8 mouse cellular contexts compared by ENCODE assay signal in genomic region chr4:133297801-133298238, GRCm38 (mm10). TPM values are rescaled to one million over a fixed set of nuclear protein-coding genes. Genes with fewer than 3 reads are reported as not detected.
DNase-seq lines count a peak whose midpoint lies in the region; ATAC-seq and TF ChIP-seq lines count a peak whose summit lies in the region.

No protein-coding gene starts in this region.

- no peaks in the 10 kb centered on the region for H3K79me3 ChIP-seq in C2C12 (ENCODE audit: low read depth)

- no peaks in the 10 kb centered on the region for H3K4me1 ChIP-seq in bone marrow macrophage, adult 2 months (ENCODE audit: control insufficient read depth, insufficient read depth, low read length)
- peaks cover 28% of the 10 kb centered on the region for H3K4me1 ChIP-seq in heart, embryonic 11.5 days (ENCODE audit: control insufficient read depth, insufficient read depth, low read length)
- peaks cover 42% of the 10 kb centered on the region for H3K4me1 ChIP-seq in kidney, embryonic 15.5 days
- H3K4me1 ChIP-seq in liver, adult 2 months (ENCODE audit: control insufficient read depth, insufficient read depth, low read length), result no peaks in the 10 kb centered on the region

- no peak overlapping the region for H3K4me3 ChIP-seq in C2C12 (ENCODE audit: insufficient read depth, poor library complexity, severe bottlenecking)
- no peak overlapping the region for H3K4me3 ChIP-seq in bone marrow macrophage, adult 2 months (ENCODE audit: insufficient read depth, low read length)
- no peak overlapping the region for H3K4me3 ChIP-seq in heart, embryonic 11.5 days (ENCODE audit: low read depth, low read length)
- no peak overlapping the region for H3K4me3 ChIP-seq in kidney, embryonic 15.5 days (replicated peaks)
- no peak overlapping the region for H3K4me3 ChIP-seq in liver, adult 2 months (ENCODE audit: insufficient read depth, low read depth, low read length)

- DNase-seq in liver, adult 2 months (ENCODE audit: extremely low read depth, low read depth, low spot score), result peak; percentile 24
- DNase-seq in naive thymus-derived CD4-positive, alpha-beta T cell, adult 2 months (ENCODE audit: low read depth), result peak; percentile 90
- DNase-seq in splenic B cell, adult 2 months (ENCODE audit: low read depth, low spot score), result peak; percentile 85

- no peak overlapping the region for H3K9ac ChIP-seq in heart, embryonic 11.5 days (ENCODE audit: low read depth, low read length)
- H3K9ac ChIP-seq in kidney, embryonic 15.5 days, result no peak overlapping the region
- no peak overlapping the region for H3K9ac ChIP-seq in liver, adult 2 months (ENCODE audit: low read depth, low read length)

- H3K9me3 ChIP-seq in heart, embryonic 11.5 days (replicated peaks; ENCODE audit: control insufficient read depth, low read length), result no peaks in the 10 kb centered on the region
- H3K9me3 ChIP-seq in kidney, embryonic 15.5 days (replicated peaks), result no peaks in the 10 kb centered on the region

- TF ChIP-seq POLR2A in bone marrow macrophage, adult 2 months (IDR thresholded peaks at IDR 0.05; ENCODE audit: borderline replicate concordance, low read depth, low read length), result no peak
- no peak for TF ChIP-seq POLR2A in liver, adult 2 months (IDR thresholded peaks at IDR 0.05; ENCODE audit: extremely low read depth, insufficient read depth, low read length)

- H3K27ac ChIP-seq in bone marrow macrophage, adult 2 months (ENCODE audit: insufficient read depth, low read depth, low read length), result no peak overlapping the region
- H3K27ac ChIP-seq in heart, embryonic 11.5 days (ENCODE audit: low read depth, low read length), result peak overlapping the region; percentile 18; the same call in 1 of the 2 replicates
- peak overlapping the region; percentile 29; the same call in 1 of the 2 replicates for H3K27ac ChIP-seq in kidney, embryonic 15.5 days
- no peak overlapping the region for H3K27ac ChIP-seq in liver, adult 2 months (replicated peaks; ENCODE audit: insufficient read depth, low read depth, low read length)

- WGBS in heart, embryonic 11.5 days (ENCODE audit: insufficient replicate concordance), result 4% methylated on average over 5 of the region's 5 CpGs
- 0% methylated on average over 5 of the region's 5 CpGs for WGBS in kidney, embryonic 15.5 days
- 20% methylated on average over 5 of the region's 5 CpGs for WGBS in liver, adult 2 months

- H3ac ChIP-seq in C2C12 (ENCODE audit: control insufficient read depth, insufficient read length, low read depth), result no peak overlapping the region

- peak; percentile 81 for ATAC-seq in erythroblast, adult 5-6 weeks (replicated peaks; ENCODE audit: low FRiP score, poor library complexity, severe bottlenecking)
- ATAC-seq in heart, embryonic 11.5 days (replicated peaks; ENCODE audit: insufficient number of reproducible peaks, low FRiP score, low TSS enrichment), result no peak
- ATAC-seq in kidney, embryonic 15.5 days (replicated peaks; ENCODE audit: low FRiP score), result peak; percentile 52

- no peak overlapping the region for H3K4me2 ChIP-seq in heart, embryonic 11.5 days
- H3K4me2 ChIP-seq in kidney, embryonic 15.5 days, result no peak overlapping the region

- H3K27me3 ChIP-seq in C2C12 (ENCODE audit: control insufficient read depth, insufficient read depth, insufficient read length), result no peaks in the 10 kb centered on the region
- peaks cover 4% of the 10 kb centered on the region; the same call in 1 of the 2 replicates for H3K27me3 ChIP-seq in heart, embryonic 11.5 days (ENCODE audit: control insufficient read depth, insufficient read depth, low read length)
- 0 out of 2 replicates have a peak, but pooled peaks cover 3% of the 10 kb centered on the region for H3K27me3 ChIP-seq in kidney, embryonic 15.5 days
- no peaks in the 10 kb centered on the region for H3K27me3 ChIP-seq in liver, adult 2 months (ENCODE audit: control insufficient read depth, insufficient read depth, low read length)
- H3K27me3 ChIP-seq in splenic B cell, adult 2 months (ENCODE audit: control insufficient read depth, insufficient read depth, low read length, poor library complexity, severe bottlenecking), result no peaks in the 10 kb centered on the region

- H3K79me2 ChIP-seq in C2C12 (ENCODE audit: control insufficient read depth, insufficient read depth), result no peaks in the 10 kb centered on the region
- no peaks in the 10 kb centered on the region for H3K79me2 ChIP-seq in liver, adult 2 months (ENCODE audit: control insufficient read depth, insufficient read depth, low read length)

- no peaks in the 10 kb centered on the region for H3K36me3 ChIP-seq in C2C12 (ENCODE audit: control insufficient read depth, insufficient read depth)
- H3K36me3 ChIP-seq in heart, embryonic 11.5 days (ENCODE audit: control insufficient read depth, insufficient read depth, low read length), result peaks cover 14% of the 10 kb centered on the region; the same call in 1 of the 2 replicates
- H3K36me3 ChIP-seq in kidney, embryonic 15.5 days, result peaks cover 54% of the 10 kb centered on the region
- H3K36me3 ChIP-seq in liver, adult 2 months (ENCODE audit: control insufficient read depth, insufficient read depth, low read length), result peaks cover 40% of the 10 kb centered on the region; the same call in 1 of the 2 replicates
- peaks cover 4% of the 10 kb centered on the region for H3K36me3 ChIP-seq in splenic B cell, adult 2 months (ENCODE audit: control insufficient read depth, insufficient read depth, low read length, poor library complexity, severe bottlenecking)

- peak; percentile 87 for TF ChIP-seq CTCF in C2C12 (IDR thresholded peaks at IDR 0.05; ENCODE audit: control insufficient read depth, insufficient read depth, insufficient read length)
- peak; percentile 75 for TF ChIP-seq CTCF in bone marrow macrophage, adult 2 months (IDR thresholded peaks at IDR 0.05; ENCODE audit: low read depth, low read length)
- TF ChIP-seq CTCF in liver, adult 2 months (IDR thresholded peaks at IDR 0.05; ENCODE audit: low read depth, low read length), result peak; percentile 96

TF ChIP-seq in C2C12, 6 proteins besides CTCF, POLR2A, EP300 and RAD21:
- no peak for TF ChIP-seq CEBPB (IDR thresholded peaks at IDR 0.05; ENCODE audit: low read depth)
- TF ChIP-seq USF1 (IDR thresholded peaks at IDR 0.05; ENCODE audit: low read depth), result no peak
- no peak for TF ChIP-seq MYOD1 (IDR thresholded peaks at IDR 0.05; ENCODE audit: control insufficient read depth, insufficient read length, low read depth)
- TF ChIP-seq FOSL1 (IDR thresholded peaks at IDR 0.05; ENCODE audit: insufficient read depth, low read length, poor library complexity, severe bottlenecking), result no peak
- TF ChIP-seq MYOG (IDR thresholded peaks at IDR 0.05; ENCODE audit: control insufficient read depth, extremely low read depth, insufficient read length), result no peak
- TF ChIP-seq MAX (IDR thresholded peaks at IDR 0.05), result no peak
TF ChIP-seq in C2C12: peak in this region for 0.

RNA-seq across cellular contexts. Expression of gene Tmem222, which starts 20.2 kb away (rescaled TPM):
- 65.3 TPM for polyA plus RNA-seq in C2C12 (2012; fragmentation: generic; extraction: Trizol)
- 36.1 and 40.8 TPM in 2 replicates for polyA plus RNA-seq in bone marrow macrophage, adult 2 months (2012; ENCODE audit: insufficient read depth, insufficient read length, missing spikeins)
- 9.8 and 22.3 TPM in 2 replicates for total RNA-seq in erythroblast, adult 5-6 weeks (2015; ENCODE audit: low replicate concordance)
- 1.5 and 6.7 TPM in 2 replicates for total RNA-seq in erythroblast, adult 5-6 weeks (2017; ENCODE audit: low replicate concordance)
- polyA plus RNA-seq in heart, embryonic 11.5 days (2014; fragmentation: Nextera tagmentation; extraction: Ambion mirVana), result 57.5 and 64.9 TPM in 2 replicates
- polyA plus RNA-seq in kidney, embryonic 15.5 days (2015; fragmentation: Nextera tagmentation; extraction: Ambion mirVana), result 77.3 and 85.7 TPM in 2 replicates
- total RNA-seq in liver, adult 2 months (2014; rRNA removed), result 22.7 and 29.7 TPM in 2 replicates
- polyA plus RNA-seq in liver, adult 2 months (2012; rRNA removed), result 45.4 and 57.0 TPM in 2 replicates

RNA-seq across cellular contexts. Expression of gene Sytl1, which starts 34.9 kb away (rescaled TPM):
- 0.89 TPM for polyA plus RNA-seq in C2C12 (2012; fragmentation: generic; extraction: Trizol)
- not detected in 2 replicates for polyA plus RNA-seq in bone marrow macrophage, adult 2 months (2012; ENCODE audit: insufficient read depth, insufficient read length, missing spikeins)
- total RNA-seq in erythroblast, adult 5-6 weeks (2015; ENCODE audit: low replicate concordance), result 0.96 and 1.0 TPM in 2 replicates
- 0.28 and 1.4 TPM in 2 replicates for total RNA-seq in erythroblast, adult 5-6 weeks (2017; ENCODE audit: low replicate concordance)
- polyA plus RNA-seq in heart, embryonic 11.5 days (2014; fragmentation: Nextera tagmentation; extraction: Ambion mirVana), result 0.11 and 0.42 TPM in 2 replicates
- 0.96 and 1.8 TPM in 2 replicates for polyA plus RNA-seq in kidney, embryonic 15.5 days (2015; fragmentation: Nextera tagmentation; extraction: Ambion mirVana)
- total RNA-seq in liver, adult 2 months (2014; rRNA removed), result 4.2 and 5.1 TPM in 2 replicates
- polyA plus RNA-seq in liver, adult 2 months (2012; rRNA removed), result 2.9 and 5.3 TPM in 2 replicates

RNA-seq across cellular contexts. Expression of gene Wdtc1, which starts 55.5 kb away (rescaled TPM):
- polyA plus RNA-seq in C2C12 (2012; fragmentation: generic; extraction: Trizol), result 19.6 TPM
- 30.5 TPM in 2 replicates for polyA plus RNA-seq in bone marrow macrophage, adult 2 months (2012; ENCODE audit: insufficient read depth, insufficient read length, missing spikeins)
- 8.6 and 9.6 TPM in 2 replicates for total RNA-seq in erythroblast, adult 5-6 weeks (2015; ENCODE audit: low replicate concordance)
- 8.4 and 18.3 TPM in 2 replicates for total RNA-seq in erythroblast, adult 5-6 weeks (2017; ENCODE audit: low replicate concordance)
- 13.3 and 15.5 TPM in 2 replicates for polyA plus RNA-seq in heart, embryonic 11.5 days (2014; fragmentation: Nextera tagmentation; extraction: Ambion mirVana)
- 12.0 and 13.1 TPM in 2 replicates for polyA plus RNA-seq in kidney, embryonic 15.5 days (2015; fragmentation: Nextera tagmentation; extraction: Ambion mirVana)
- 20.6 and 35.5 TPM in 2 replicates for total RNA-seq in liver, adult 2 months (2014; rRNA removed)
- 83.3 and 105 TPM in 2 replicates for polyA plus RNA-seq in liver, adult 2 months (2012; rRNA removed)

RNA-seq across cellular contexts. Expression of gene Map3k6, which starts 57.2 kb away (rescaled TPM):
- 7.3 TPM for polyA plus RNA-seq in C2C12 (2012; fragmentation: generic; extraction: Trizol)
- 1.2 and 1.6 TPM in 2 replicates for polyA plus RNA-seq in bone marrow macrophage, adult 2 months (2012; ENCODE audit: insufficient read depth, insufficient read length, missing spikeins)
- 0.96 and 4.6 TPM in 2 replicates for total RNA-seq in erythroblast, adult 5-6 weeks (2015; ENCODE audit: low replicate concordance)
- total RNA-seq in erythroblast, adult 5-6 weeks (2017; ENCODE audit: low replicate concordance), result 0.42 TPM in 1 of 2 replicates, not detected in the other
- 1.5 and 1.7 TPM in 2 replicates for polyA plus RNA-seq in heart, embryonic 11.5 days (2014; fragmentation: Nextera tagmentation; extraction: Ambion mirVana)
- polyA plus RNA-seq in kidney, embryonic 15.5 days (2015; fragmentation: Nextera tagmentation; extraction: Ambion mirVana), result 4.0 and 4.3 TPM in 2 replicates
- total RNA-seq in liver, adult 2 months (2014; rRNA removed), result 0.94 and 1.3 TPM in 2 replicates
- polyA plus RNA-seq in liver, adult 2 months (2012; rRNA removed), result 0.76 and 0.80 TPM in 2 replicates

Comparison
In these comparisons a context has a peak if more than half of its experiments do, and no peak if none do; other contexts are left out.
1. H3K27ac ChIP-seq: peak in heart, embryonic 11.5 days (single experiment) and kidney, embryonic 15.5 days (single experiment); none in bone marrow macrophage, adult 2 months (single experiment) and liver, adult 2 months (single experiment).
2. DNase-seq: peak in every context shown above with its lines; median percentile 90 in naive thymus-derived CD4-positive, alpha-beta T cell, adult 2 months; 85 in splenic B cell, adult 2 months; 24 in liver, adult 2 months.
3. Peak in every context shown above with its lines, with median percentiles within 50 percentile points of each other: CTCF ChIP-seq.